Mouse (Mus musculus): ENCODE results near the gene Nbeal2. TPM values are rescaled to one million over a fixed set of nuclear protein-coding genes. Genes with fewer than 3 reads are reported as not detected.

Nbeal2 gene
- total RNA-seq, 1 experiment from 2014 or later: 92.9 TPM

DNA sequence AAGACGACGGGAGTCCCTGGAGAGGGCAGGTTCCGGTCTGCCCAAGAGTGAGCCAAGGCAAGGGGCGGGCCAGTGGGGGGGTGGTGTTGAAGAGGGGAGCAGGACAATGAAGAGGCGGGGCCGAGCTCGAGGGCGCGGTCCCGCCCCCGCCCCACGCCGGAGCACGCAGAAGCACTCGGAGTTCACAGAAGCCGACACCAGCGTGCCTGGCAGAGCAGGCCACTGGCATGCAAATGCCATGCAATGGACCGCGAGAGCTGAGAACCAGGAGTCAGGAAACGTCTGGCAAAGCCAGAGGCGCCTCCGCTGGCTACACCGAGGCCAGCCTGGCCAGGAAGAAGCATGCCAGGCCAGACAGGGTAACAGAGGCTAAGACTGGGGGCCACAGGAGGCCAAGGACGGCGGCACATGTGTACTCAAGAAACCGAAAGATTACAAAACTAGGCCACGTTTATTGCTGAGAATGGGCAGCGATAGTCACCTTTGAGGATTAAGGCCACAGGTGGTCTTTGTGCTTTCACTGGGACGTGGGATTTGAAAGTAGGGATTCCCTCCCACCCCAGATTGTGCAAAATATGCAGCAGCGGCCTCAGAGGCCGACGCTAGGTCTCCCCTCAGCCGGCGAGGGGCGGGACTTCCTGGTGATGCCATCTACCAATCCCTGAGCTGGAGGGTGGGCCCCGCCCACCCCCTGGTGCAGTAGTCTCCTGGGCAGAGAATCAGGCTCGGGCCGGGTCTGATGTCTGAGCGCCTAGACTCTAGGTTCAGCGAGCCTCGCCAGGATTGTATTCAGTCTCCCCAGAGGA, 29.4 kb downstream of the Nbeal2 start, which contains the start of gene Nradd:
Gene Nradd (minus strand): TSS at position 92 of the 806 bp plus-strand sequence.
- ATAC-seq (replicated peaks; ENCODE audit: insufficient number of reproducible peaks, low FRiP score, low TSS enrichment, poor library complexity, severe bottlenecking): no peak

DNA sequence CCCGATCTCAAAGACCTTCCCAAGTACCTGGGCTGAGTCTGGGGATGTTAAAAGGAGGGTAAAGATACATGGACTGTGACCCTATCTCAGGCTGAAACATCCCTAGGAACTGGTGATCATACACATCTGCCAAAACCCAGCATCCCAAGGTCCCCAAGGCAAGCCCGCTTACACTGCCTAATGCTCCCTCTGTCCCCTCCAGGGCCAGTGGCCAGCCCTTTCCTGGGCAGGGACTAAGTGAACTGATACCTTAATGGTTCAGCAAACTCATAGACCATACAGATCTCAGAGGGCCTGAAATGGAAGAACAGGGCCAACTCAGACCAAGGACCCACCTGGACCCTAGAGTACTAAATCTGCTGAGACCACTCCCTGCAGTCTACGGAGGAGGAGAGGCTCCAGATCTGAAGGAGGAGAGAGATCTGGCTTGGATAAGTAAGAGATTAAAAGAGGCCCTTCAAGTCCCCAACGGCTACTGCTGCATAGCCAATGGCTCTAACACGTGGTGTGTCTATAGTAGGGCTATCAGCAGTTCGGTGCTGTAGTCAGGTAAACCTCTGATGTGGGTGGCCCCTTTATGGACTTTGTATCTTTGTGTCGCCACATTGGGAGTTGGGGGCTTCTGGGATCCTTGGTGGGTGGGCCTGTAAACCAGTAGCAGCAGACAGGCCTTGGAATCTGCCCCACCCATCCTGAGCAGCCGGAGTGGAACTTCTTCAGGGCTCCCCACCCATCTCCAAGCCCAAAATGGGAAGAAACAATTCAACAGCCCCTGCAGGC, 30.4 kb downstream of the Nbeal2 start:
- no peak for ATAC-seq (replicated peaks; ENCODE audit: insufficient number of reproducible peaks, low FRiP score, low TSS enrichment, poor library complexity, severe bottlenecking)

DNA sequence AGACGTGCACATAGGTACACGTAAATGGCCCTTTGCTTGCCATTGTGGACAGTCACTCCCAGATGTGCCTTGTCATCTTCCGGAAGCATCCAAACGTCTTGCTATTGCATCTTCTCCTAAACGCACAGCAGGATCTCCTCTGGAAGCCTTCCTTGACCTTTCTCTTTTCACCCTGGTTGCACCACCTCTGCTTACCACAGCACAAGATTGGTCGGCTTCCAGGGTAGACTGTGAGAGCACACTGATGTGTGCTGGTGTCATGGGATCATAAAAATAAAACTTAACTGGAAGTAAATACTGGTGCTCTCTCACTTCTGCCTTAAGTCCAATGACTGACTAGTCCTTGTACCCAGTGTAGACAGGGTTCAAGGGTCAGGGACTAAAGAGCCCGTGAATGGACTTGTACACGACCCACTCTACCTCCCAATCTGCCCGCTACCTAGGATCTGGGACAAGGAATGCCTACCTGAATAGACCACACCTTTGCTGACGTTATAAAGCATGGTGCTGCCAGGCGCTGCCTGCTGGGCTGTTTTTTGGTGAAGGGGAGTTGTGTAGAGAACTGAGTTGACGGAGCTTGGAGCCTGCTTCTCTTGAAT, 31.2 kb downstream of the Nbeal2 start:
- no peak for ATAC-seq (replicated peaks; ENCODE audit: insufficient number of reproducible peaks, low FRiP score, low TSS enrichment, poor library complexity, severe bottlenecking)

DNA sequence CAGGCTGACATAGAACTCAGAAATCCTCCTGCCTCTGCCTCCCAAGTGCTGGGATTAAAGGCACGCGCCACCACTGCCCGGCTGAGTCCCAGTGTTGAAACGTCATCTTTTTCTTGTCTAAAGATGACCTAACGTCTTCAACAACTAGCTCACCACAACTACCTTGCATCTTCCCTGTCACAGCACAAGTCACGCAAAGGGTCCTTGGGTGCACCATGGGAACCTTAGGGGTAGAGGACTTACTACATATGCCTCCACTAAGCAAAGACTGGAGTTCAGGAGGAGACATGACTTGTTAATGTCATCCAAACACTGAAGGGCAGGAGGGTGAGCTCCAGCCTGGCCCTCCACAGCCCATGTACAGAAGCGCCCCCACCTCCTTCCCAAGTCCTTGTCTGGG, 33.3 kb downstream of the Nbeal2 start:
- ATAC-seq (replicated peaks; ENCODE audit: insufficient number of reproducible peaks, low FRiP score, low TSS enrichment, poor library complexity, severe bottlenecking): no peak

DNA sequence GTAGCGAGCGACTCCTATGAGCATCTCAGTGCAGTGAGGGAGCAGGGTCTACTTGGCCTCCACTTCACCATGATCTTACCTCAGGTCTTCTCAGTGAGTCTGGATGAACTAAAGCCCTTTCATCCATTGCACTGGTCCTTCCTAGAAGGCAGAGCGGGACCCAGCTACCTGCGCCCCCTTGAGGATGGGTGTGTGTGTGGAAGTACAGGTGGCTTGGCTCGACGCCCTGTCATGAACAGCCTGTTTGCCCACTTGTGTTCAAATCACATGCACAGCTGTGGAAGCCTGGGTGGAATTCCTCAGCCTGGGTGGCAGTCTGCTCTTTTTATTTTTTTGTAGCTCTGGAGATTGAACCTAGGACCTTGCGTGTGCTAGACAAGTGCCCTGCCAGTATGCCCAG, 33.8 kb downstream of the Nbeal2 start:
- no peak for ATAC-seq (replicated peaks; ENCODE audit: insufficient number of reproducible peaks, low FRiP score, low TSS enrichment, poor library complexity, severe bottlenecking)

DNA sequence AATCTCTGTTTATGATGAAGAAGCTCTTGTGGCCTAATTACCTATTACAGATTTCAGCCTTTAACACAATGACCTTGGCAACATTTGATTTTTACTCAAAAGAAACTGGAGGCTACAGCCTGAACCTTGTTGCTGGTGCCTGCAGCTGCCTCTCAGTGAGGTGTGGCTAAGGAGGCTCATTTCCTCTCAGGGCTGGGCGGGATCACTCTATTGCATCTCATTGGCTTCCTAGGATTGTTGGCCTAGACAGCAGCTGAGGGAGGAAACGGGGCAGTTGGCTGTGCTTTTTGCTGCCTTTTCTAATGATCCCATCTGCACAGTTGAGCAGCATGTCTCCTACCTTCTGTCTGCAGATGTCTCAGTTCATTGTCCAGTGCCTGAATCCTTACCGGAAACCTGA, 36.9 kb downstream of the Nbeal2 start:
- ATAC-seq (replicated peaks; ENCODE audit: insufficient number of reproducible peaks, low FRiP score, low TSS enrichment, poor library complexity, severe bottlenecking): no peak

DNA sequence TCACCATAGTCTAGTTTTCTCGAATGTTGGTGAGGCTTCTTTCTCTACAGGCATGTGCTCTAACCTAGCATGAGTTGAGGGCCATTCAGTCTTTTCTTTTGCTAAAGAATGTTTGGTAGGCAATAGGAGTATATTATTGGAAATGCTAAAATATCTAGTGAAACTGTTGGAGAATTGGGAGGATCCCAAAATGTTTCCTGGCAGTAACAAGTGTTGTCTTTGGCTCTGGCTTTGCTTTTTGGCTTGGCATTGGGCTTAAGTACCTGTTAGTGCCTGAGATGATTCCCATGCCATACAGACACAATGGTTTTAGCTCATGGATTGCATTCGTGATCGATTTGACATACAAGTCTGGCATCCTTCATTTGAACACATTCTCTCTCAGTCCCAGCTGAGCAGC, 42.5 kb downstream of the Nbeal2 start:
- ATAC-seq (replicated peaks; ENCODE audit: insufficient number of reproducible peaks, low FRiP score, low TSS enrichment, poor library complexity, severe bottlenecking): no peak

DNA sequence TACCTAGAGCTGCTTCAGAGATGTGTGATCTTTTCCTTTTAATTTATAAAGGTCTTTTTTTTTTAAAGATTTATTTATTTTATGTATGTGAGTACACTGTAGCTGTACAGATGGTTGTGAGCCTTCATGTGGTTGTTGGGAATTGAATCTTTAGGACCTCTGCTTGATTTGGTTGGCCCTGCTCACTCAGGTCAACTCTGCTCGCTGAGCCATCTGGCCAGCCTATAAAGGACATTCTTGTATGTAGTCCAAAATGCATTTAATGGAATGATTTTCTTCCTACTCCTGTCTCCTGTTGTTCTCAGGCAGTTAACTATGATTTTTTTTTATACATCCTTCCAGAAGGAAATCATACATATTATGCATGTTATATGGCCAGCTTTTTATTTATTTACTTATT, 70.4 kb downstream of the Nbeal2 start:
- ATAC-seq (replicated peaks; ENCODE audit: insufficient number of reproducible peaks, low FRiP score, low TSS enrichment, poor library complexity, severe bottlenecking): no peak

DNA sequence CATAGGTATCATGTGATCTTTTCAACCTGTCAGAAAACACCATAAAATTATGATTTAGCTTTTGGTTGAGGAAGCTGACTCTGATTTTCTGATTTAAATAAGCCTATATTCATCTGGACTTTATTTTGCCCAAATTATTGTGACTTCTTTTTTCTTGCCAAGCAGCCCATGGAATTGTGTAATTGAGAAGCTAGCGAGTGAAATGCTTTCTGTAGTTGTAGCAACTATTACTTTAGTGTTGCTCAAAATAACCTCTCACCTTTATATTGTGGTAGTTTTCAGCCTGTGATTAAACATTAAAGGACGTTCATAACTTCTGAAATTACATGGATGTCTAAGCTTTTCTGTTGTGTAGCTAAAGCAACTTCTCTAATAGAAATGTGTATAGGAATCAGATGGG, 71.8 kb downstream of the Nbeal2 start:
- ATAC-seq (replicated peaks; ENCODE audit: insufficient number of reproducible peaks, low FRiP score, low TSS enrichment, poor library complexity, severe bottlenecking): no peak

Other genes with a start within 250 kb of the Nbeal2 start
- 5.8 to 10.3 TPM (median 7.0 TPM) in 3 replicates for gene Ptpn23, start 245.9 kb downstream of the Nbeal2 start, total RNA-seq (2017)
- gene Ngp, start 234.4 kb downstream of the Nbeal2 start, total RNA-seq (2017): 1.2 TPM in 1 of 3 replicates, not detected in the others
- gene Klhl18, start 177.5 kb downstream of the Nbeal2 start, total RNA-seq (2017): 18.9 to 29.8 TPM (median 24.5 TPM) in 3 replicates
- 1.8 to 5.4 TPM (median 4.0 TPM) in 3 replicates for gene Kif9, start 177.2 kb downstream of the Nbeal2 start, total RNA-seq (2017)
- gene Setd2, start 121.6 kb downstream of the Nbeal2 start, total RNA-seq (2017): 253 to 368 TPM (median 266 TPM) in 3 replicates
- gene Nradd, start 29.7 kb downstream of the Nbeal2 start, total RNA-seq (2017): 5.9 to 10.5 TPM (median 9.9 TPM) in 3 replicates
- 162 to 274 TPM (median 251 TPM) in 3 replicates for gene Ccdc12, start 2.3 kb upstream of the Nbeal2 start, total RNA-seq (2017)
- 0.49 TPM in 1 of 3 replicates, not detected in the others for gene Myl3, start 87.7 kb upstream of the Nbeal2 start, total RNA-seq (2017)
- gene Pth1r, start 93.0 kb upstream of the Nbeal2 start, total RNA-seq (2017): 1.1 TPM in 1 of 3 replicates, not detected in the others
- gene Prss42, start 144.0 kb upstream of the Nbeal2 start, total RNA-seq (2017): not detected in 3 replicates
- not detected in 3 replicates for gene Prss44, start 159.8 kb upstream of the Nbeal2 start, total RNA-seq (2017)
- not detected in 3 replicates for gene Prss43, start 172.5 kb upstream of the Nbeal2 start, total RNA-seq (2017)
- gene Prss45, start 180.4 kb upstream of the Nbeal2 start, total RNA-seq (2017): not detected in 3 replicates
- gene Prss46, start 190.3 kb upstream of the Nbeal2 start, total RNA-seq (2017): not detected in 3 replicates
- not detected in 3 replicates for gene Prss50, start 203.8 kb upstream of the Nbeal2 start, total RNA-seq (2017)
- 0.43 to 0.97 TPM (median 0.86 TPM) in 3 replicates for gene Als2cl, start 225.7 kb upstream of the Nbeal2 start, total RNA-seq (2017)
- gene Tmie, start 226.0 kb upstream of the Nbeal2 start, total RNA-seq (2017): 0.19 TPM in 1 of 3 replicates, not detected in the others